Comparison of ENCODE assay signal across 16 mouse cellular contexts in the genomic region with DNA sequence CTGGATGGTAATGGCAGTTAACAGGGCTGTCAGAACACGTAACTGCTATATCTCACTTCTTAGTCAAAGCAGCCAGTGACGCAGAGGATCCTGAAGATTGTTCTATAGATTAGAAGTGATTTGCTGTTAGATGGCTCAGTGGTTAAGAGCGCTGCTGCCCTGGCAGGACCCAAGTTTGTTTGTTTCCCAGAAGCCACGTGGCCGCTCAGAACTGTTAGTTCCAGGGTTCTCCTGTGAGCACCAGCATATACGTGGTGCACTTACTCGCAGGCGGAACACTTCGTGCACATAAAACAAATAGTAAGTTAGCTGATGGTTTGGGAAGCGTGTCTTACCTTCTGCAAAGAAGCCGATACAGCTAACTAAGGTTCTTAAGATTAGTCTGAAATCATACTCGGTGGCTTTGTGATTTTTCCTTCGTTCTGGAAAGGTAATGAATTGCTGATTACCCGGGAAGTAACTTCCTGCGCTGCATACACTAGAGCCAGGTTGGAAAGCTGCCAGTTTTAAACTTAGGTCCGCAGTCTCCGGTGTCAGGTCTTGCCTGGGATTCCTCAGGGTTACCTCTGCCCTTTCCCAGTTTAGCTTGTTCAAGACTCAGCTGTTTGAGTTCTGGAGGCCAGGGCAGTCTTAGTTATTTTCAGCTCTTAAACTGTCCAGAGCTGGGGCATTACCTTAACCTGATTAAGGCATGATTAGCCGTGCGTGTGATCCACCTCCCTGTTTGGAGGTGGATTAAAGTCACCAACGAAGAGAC. TPM values are rescaled to one million over a fixed set of nuclear protein-coding genes. Genes with fewer than 3 reads are reported as not detected.
A peak's percentile ranks its signal among the peaks of the same experiment; 100 is the strongest.
DNase-seq lines count a peak whose midpoint lies in the region; ATAC-seq and TF ChIP-seq lines count a peak whose summit lies in the region.
"Had no signal": no experiment of that assay in that cellular context is flagged by ENCODE, and none has a peak within 500 bp of the region (broad histone marks: within the 10 kb centered on the region; RNA-seq: fewer than 3 reads in every experiment).

No protein-coding gene starts in this region.

- ATAC-seq in lung, embryonic 14.5 days (ENCODE audit: insufficient read depth) = no peak
- ATAC-seq in stomach, embryonic 15.5 days (ENCODE audit: insufficient read depth, low FRiP score, low read depth) = no peak
- ATAC-seq: forebrain, embryonic 14.5 days had no signal

- H3K27me3 ChIP-seq in lung, embryonic 14.5 days (ENCODE audit: insufficient read depth, low read length) = no peaks in the 10 kb centered on the region
- no peaks in the 10 kb centered on the region for H3K27me3 ChIP-seq in stomach, embryonic 15.5 days (replicated peaks)

- H3K9ac ChIP-seq in lung, embryonic 14.5 days = no peak overlapping the region
- no peak overlapping the region for H3K9ac ChIP-seq in stomach, embryonic 15.5 days

- 48% methylated on average over 20 of the region's 20 CpGs for WGBS in lung, embryonic 14.5 days
- WGBS in stomach, embryonic 15.5 days = 52% methylated on average over 20 of the region's 20 CpGs

- TF ChIP-seq CTCF in gastrocnemius, adult 2 months (IDR thresholded peaks at IDR 0.05) = no peak
- TF ChIP-seq CTCF in lung, embryonic 14.5 days (IDR thresholded peaks at IDR 0.05; ENCODE audit: low read depth) = no peak

- DNase-seq in gastrocnemius, adult 2 months = peak; percentile 76
- DNase-seq in gastrocnemius, postnatal 36 days = no peak
- peak; percentile 61 for DNase-seq in lung, embryonic 14.5 days
- no peak for DNase-seq in lung, postnatal 10 days
- peak; percentile 90 for DNase-seq in kidney, adult 9 months
- DNase-seq in adrenal gland, postnatal 36 days = no peak
- DNase-seq in right cerebral cortex, postnatal 25 days = no peak
- DNase-seq: adrenal gland, adult 2 months; cerebellum, adult 18-20 months; left cerebral cortex, postnatal 4 days; thymus, adult 2 months had no signal

- H3K4me2 ChIP-seq in lung, embryonic 14.5 days = no peak overlapping the region
- H3K4me2 ChIP-seq in stomach, embryonic 15.5 days = peak overlapping the region; percentile 10; the same call in 1 of the 2 replicates

- H3K36me3 ChIP-seq in lung, embryonic 14.5 days (ENCODE audit: insufficient read depth) = peaks cover 23% of the 10 kb centered on the region
- peaks cover 10% of the 10 kb centered on the region for H3K36me3 ChIP-seq in stomach, embryonic 15.5 days

- peaks cover 15% of the 10 kb centered on the region for H3K4me1 ChIP-seq in lung, embryonic 14.5 days (ENCODE audit: insufficient read depth)
- H3K4me1 ChIP-seq in stomach, embryonic 15.5 days = no peaks in the 10 kb centered on the region

- peak overlapping the region; percentile 64 for H3K4me3 ChIP-seq in gastrocnemius, adult 2 months
- H3K4me3 ChIP-seq in lung, embryonic 14.5 days (ENCODE audit: low read depth, low read length) = no peak overlapping the region
- H3K4me3 ChIP-seq in stomach, embryonic 15.5 days (replicated peaks) = no peak overlapping the region

- H3K27ac ChIP-seq in gastrocnemius, adult 2 months = peak overlapping the region; percentile 90
- H3K27ac ChIP-seq in lung, embryonic 14.5 days (ENCODE audit: low read depth) = no peak overlapping the region
- H3K27ac ChIP-seq in stomach, embryonic 15.5 days = no peak overlapping the region

- intact Hi-C loops in gastrocnemius, adult 2 months (cut with DNase I) = loop anchor here (1.0 kb wide), 1 partner anchor 18 kb away; no protein-coding TSS in a partner anchor
- intact Hi-C loops in gastrocnemius, postnatal 36 days (cut with DNase I) = no loop called here

- no peaks in the 10 kb centered on the region for H3K9me3 ChIP-seq in lung, embryonic 14.5 days (ENCODE audit: low read depth, low read length)
- H3K9me3 ChIP-seq in stomach, embryonic 15.5 days = no peaks in the 10 kb centered on the region

RNA-seq across cellular contexts. Expression of a gene that starts 14.1 kb away (rescaled TPM):
- 1,000 to 10,000 TPM; 2,441 to 2,897 TPM for total RNA-seq in gastrocnemius, adult 2 months (2021)
- 1,000 to 10,000 TPM; 2,924 to 3,276 TPM for total RNA-seq in gastrocnemius, postnatal 36 days (2021)
- 1,903 and 1,950 TPM in 2 replicates for polyA plus RNA-seq in lung, embryonic 14.5 days (2014; fragmentation: Nextera tagmentation; extraction: Ambion mirVana)
- polyA plus RNA-seq in stomach, embryonic 15.5 days (2015; fragmentation: Nextera tagmentation; extraction: Ambion mirVana) = 1,836 and 1,959 TPM in 2 replicates
- 100 to 1,000 TPM; 439 to 497 TPM for total RNA-seq in adrenal gland, postnatal 36 days (2021)

RNA-seq across cellular contexts. Expression of a gene that starts 31.3 kb away (rescaled TPM):
- 10 to 100 TPM; 17.7 to 18.6 TPM for total RNA-seq in gastrocnemius, adult 2 months (2021)
- 10 to 100 TPM; 14.0 to 14.8 TPM for total RNA-seq in gastrocnemius, postnatal 36 days (2021)
- polyA plus RNA-seq in lung, embryonic 14.5 days (2014; fragmentation: Nextera tagmentation; extraction: Ambion mirVana) = 41.7 and 47.1 TPM in 2 replicates
- polyA plus RNA-seq in stomach, embryonic 15.5 days (2015; fragmentation: Nextera tagmentation; extraction: Ambion mirVana) = 48.6 and 52.6 TPM in 2 replicates
- 10 to 100 TPM; 41.2 to 41.4 TPM for total RNA-seq in adrenal gland, postnatal 36 days (2021)

RNA-seq across cellular contexts. Expression of a gene that starts 31.4 kb away (rescaled TPM):
- 10 to 100 TPM in 1 of 2 experiments, 1 to 10 TPM in 1; 9.7 to 11.3 TPM for total RNA-seq in gastrocnemius, adult 2 months (2021)
- 10 to 100 TPM in 1 of 2 experiments, 1 to 10 TPM in 1; 8.7 to 12.2 TPM for total RNA-seq in gastrocnemius, postnatal 36 days (2021)
- polyA plus RNA-seq in lung, embryonic 14.5 days (2014; fragmentation: Nextera tagmentation; extraction: Ambion mirVana) = 19.2 and 24.5 TPM in 2 replicates
- 20.2 and 21.8 TPM in 2 replicates for polyA plus RNA-seq in stomach, embryonic 15.5 days (2015; fragmentation: Nextera tagmentation; extraction: Ambion mirVana)
- total RNA-seq in adrenal gland, postnatal 36 days (2021) = 10 to 100 TPM; 20.8 to 25.9 TPM

RNA-seq across cellular contexts. Expression of a gene that starts 33.8 kb away (rescaled TPM):
- not detected for total RNA-seq in gastrocnemius, adult 2 months (2021)
- not detected for total RNA-seq in gastrocnemius, postnatal 36 days (2021)
- 0.13 TPM in 1 of 2 replicates, not detected in the other for polyA plus RNA-seq in lung, embryonic 14.5 days (2014; fragmentation: Nextera tagmentation; extraction: Ambion mirVana)
- 0.17 TPM in 2 replicates for polyA plus RNA-seq in stomach, embryonic 15.5 days (2015; fragmentation: Nextera tagmentation; extraction: Ambion mirVana)
- total RNA-seq in adrenal gland, postnatal 36 days (2021) = not detected
- total RNA-seq: adrenal gland, adult 2 months; layer of hippocampus, adult 8-10 months; left cerebral cortex, postnatal 4 days had no signal
- polyA plus RNA-seq: adrenal gland, adult 2 months; forebrain, embryonic 14.5 days; hindbrain, embryonic 11.5 days; neural tube, embryonic 11.5 days had no signal

Comparison
In these comparisons a context has a peak if more than half of its experiments do, and no peak if none do; other contexts are left out.
1. DNase-seq: peak in gastrocnemius, adult 2 months (single experiment), lung, embryonic 14.5 days (single experiment) and kidney, adult 9 months (single experiment); none in gastrocnemius, postnatal 36 days (0 of 2), lung, postnatal 10 days (single experiment), adrenal gland, postnatal 36 days (0 of 2) and right cerebral cortex, postnatal 25 days (single experiment).
2. RNA of a gene that starts 14.1 kb away (total RNA-seq): 2,924 to 3,276 TPM in gastrocnemius, postnatal 36 days and 2,441 to 2,897 TPM in gastrocnemius, adult 2 months; 439 to 497 TPM in adrenal gland, postnatal 36 days; every median in the first group is over 4 times any median in the second.